Mouse (Mus musculus) hindbrain, postnatal 0 days (tissue): Measurements from ENCODE around the gene Fmn2. TPM values are rescaled to one million over a fixed set of nuclear protein-coding genes. Genes with fewer than 3 reads are reported as not detected.
A peak's percentile ranks its signal among the peaks of the same experiment; 100 is the strongest.

ENCODE experiments used
- ATAC-seq: fragments of 200-750 bp; cut with Nextera tagmentation; 2 replicates; pipeline ENCODE4 v1.8.0; 2017; ENCODE audit warnings: mild to moderate bottlenecking, moderate TSS enrichment, moderate library complexity
- DNase-seq: peaks from one replicate; pipeline ENCODE4 v3.0.0-alpha.2; 2015; ENCODE audit warnings: low spot score
- H3K27ac ChIP-seq: fragments of 300-500 bp; sonication (generic); 2 replicates; pipeline ENCODE4 v1.5.1; 2014; ENCODE audit warnings: mild to moderate bottlenecking
- H3K27me3 ChIP-seq: fragments of 300-500 bp; sonication (generic); 2 replicates; pipeline ENCODE4 v1.6.1; 2014; ENCODE audit warnings: low read length, mixed read lengths; ENCODE audit not compliant: insufficient read depth
- H3K36me3 ChIP-seq: fragments of 300-500 bp; sonication (generic); 2 replicates; pipeline ENCODE4 v1.6.1; 2014; ENCODE audit warnings: low read length, mixed read lengths; ENCODE audit not compliant: insufficient read depth
- H3K4me1 ChIP-seq: fragments of 300-500 bp; sonication (generic); 2 replicates; pipeline ENCODE4 v1.6.1; 2014; ENCODE audit warnings: antibody characterized with exemption, low read length, mixed read lengths; ENCODE audit not compliant: insufficient read depth
- H3K4me2 ChIP-seq: fragments of 300-500 bp; sonication (generic); 2 replicates; pipeline ENCODE4 v1.6.1; 2014; ENCODE audit warnings: low read depth, mild to moderate bottlenecking, low read length, moderate library complexity, mixed read lengths
- H3K4me3 ChIP-seq: fragments of 300-500 bp; sonication (generic); 2 replicates; pipeline ENCODE4 v1.5.1; 2014; ENCODE audit warnings: low read length
- H3K9ac ChIP-seq: fragments of 300-500 bp; sonication (generic); replicated peaks from 2 replicates; pipeline ENCODE4 v1.6.1; 2014; ENCODE audit warnings: mild to moderate bottlenecking, low read length, moderate library complexity, mixed read lengths
- H3K9me3 ChIP-seq: fragments of 300-500 bp; sonication (generic); 2 replicates; pipeline ENCODE4 v1.6.1; 2016; ENCODE audit warnings: low read length, mixed read lengths
- CTCF ChIP-seq: IDR thresholded peaks from 2 replicates; pipeline ENCODE4 v1.5.1; 2016; ENCODE audit warnings: antibody characterized with exemption, control low read depth, low read depth
- WGBS: fragments of 180-500 bp; shearing (Covaris S2); extraction: QIAGEN DNeasy Blood & Tissue Kit; methylation state at CpG from one replicate; pipeline ENCODE4 v1.1.7; 2014; 5-methylcytosine and 5-hydroxymethylcytosine counted together
- polyA plus RNA-seq: library from polyadenylated mRNA; unstranded; fragments of >200 nt; fragmentation: Nextera tagmentation; extraction: Ambion mirVana; gene quantifications from 2 replicates; pipeline ENCODE4 v1.2.1, GENCODE M21; 2015
- total RNA-seq: library from RNA; depleted of rRNA; stranded (reverse); fragments of >200 nt; gene quantifications from 2 replicates; pipeline ENCODE4 v1.2.3, GENCODE M21; 2014

The Fmn2 gene
- total and polyA plus RNA-seq, 2 experiments from 2014 or later = 7.8 to 20.8 TPM

DNA sequence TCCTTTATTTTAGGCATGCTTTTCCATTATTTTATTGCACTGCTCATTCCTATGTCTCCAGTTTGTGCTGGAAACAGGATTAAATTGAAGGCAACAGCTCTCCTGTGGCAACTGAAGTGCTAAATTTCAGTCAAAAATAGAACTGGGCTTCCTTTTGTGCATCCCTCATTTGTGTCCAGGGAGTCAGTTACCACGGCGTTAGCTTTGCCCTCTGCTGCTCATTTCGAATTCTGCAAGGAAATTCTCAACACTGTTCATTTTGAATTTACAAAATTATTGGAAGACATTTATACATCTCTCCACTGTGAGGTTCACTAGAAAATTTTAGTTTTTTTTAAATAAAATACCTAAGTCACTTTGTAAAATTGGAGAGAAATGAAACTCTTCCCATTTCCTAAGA lies 53.8 kb downstream of the Fmn2 start:
- WGBS = 44% methylated on average over 3 of the region's 3 CpGs
- Histone ChIP-seq H3K9ac (no peak overlapping the region), H3K4me2 (no peak overlapping the region), H3K27ac (no peak overlapping the region), H3K4me3 (no peak overlapping the region), H3K9me3 (no peaks in the 10 kb centered on the region), H3K36me3 (no peaks in the 10 kb centered on the region), H3K27me3 (no peaks in the 10 kb centered on the region), H3K4me1 (no peaks in the 10 kb centered on the region)
- DNase-seq = peak; percentile 49
- ATAC-seq = no peak
- peak; percentile 43 for TF ChIP-seq CTCF

DNA sequence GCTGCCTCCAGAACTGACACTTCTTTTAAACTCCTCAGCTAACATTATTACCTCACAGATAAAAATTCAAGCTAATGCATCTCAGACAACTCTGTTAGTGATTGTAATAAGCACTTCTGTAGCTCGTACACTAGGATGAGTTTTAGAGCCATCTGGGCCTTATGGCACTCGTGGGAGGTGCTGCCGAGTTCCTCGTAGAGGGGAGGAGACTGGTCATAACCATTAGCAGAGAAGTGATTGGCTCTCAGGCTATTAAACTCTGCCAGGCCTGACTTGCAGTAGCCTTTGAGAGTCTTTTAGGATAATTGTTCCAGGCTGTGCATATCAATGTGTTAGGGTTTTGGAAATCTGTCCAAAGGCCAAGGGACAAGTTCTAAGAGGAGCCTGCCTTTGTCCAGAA lies 55.6 kb downstream of the Fmn2 start:
- no peak overlapping the region for H3K27ac ChIP-seq
- H3K27me3 ChIP-seq = no peaks in the 10 kb centered on the region
- no peak overlapping the region for H3K4me3 ChIP-seq
- no peak for TF ChIP-seq CTCF
- no peak for DNase-seq
- ATAC-seq = no peak
- H3K4me1 ChIP-seq = no peaks in the 10 kb centered on the region
- WGBS = 58% methylated on average over 4 of the region's 4 CpGs
- H3K9me3 ChIP-seq = no peaks in the 10 kb centered on the region
- no peaks in the 10 kb centered on the region for H3K36me3 ChIP-seq
- H3K4me2 ChIP-seq = no peak overlapping the region
- H3K9ac ChIP-seq = no peak overlapping the region

DNA sequence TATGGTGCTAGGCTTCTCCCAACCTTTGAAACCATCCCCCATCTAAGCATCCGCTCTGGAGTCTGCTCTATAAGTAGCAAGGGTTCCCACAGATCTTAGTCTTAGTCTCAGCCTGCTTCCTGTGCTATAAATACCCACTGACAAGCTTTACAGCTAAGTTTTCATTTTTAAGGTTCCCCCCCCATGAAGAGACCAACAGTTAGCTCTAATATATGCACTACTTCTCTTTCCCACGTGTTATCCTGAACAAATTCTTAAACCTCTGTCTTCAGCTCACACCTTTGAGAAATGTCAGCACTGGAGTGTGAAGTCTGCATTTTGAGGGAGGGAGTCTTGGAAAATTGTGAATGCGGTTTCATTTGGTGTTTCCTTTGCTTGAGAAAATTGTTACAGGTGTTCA lies 56.2 kb downstream of the Fmn2 start:
- no peaks in the 10 kb centered on the region for H3K4me1 ChIP-seq
- H3K4me3 ChIP-seq = no peak overlapping the region
- no peaks in the 10 kb centered on the region for H3K27me3 ChIP-seq
- DNase-seq = no peak
- 82% methylated on average over 3 of the region's 3 CpGs for WGBS
- no peak for ATAC-seq
- H3K36me3 ChIP-seq = no peaks in the 10 kb centered on the region
- no peak for TF ChIP-seq CTCF
- no peaks in the 10 kb centered on the region for H3K9me3 ChIP-seq
- H3K4me2 ChIP-seq = no peak overlapping the region
- H3K9ac ChIP-seq = no peak overlapping the region
- H3K27ac ChIP-seq = no peak overlapping the region

DNA sequence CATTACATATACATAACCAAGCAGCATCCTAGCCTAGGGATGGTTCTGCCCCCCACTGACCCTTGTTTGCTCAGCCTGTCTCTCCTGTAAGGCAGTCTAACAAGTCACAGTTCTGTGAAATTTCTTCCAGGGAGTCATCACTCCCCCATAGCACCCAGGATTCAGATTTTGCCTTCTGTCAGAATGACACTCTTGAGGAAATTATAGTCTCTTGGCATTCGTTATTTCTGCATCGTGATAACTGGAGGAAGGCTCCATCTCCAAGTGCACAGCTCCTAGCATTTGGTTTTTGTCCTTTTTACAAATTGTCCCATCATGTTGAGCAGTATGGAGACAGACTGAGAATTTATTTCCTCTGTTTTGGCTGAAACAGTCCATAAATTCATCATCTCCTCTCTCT lies 56.9 kb downstream of the Fmn2 start:
- H3K36me3 ChIP-seq = no peaks in the 10 kb centered on the region
- no peak for DNase-seq
- H3K4me3 ChIP-seq = no peak overlapping the region
- H3K4me2 ChIP-seq = no peak overlapping the region
- ATAC-seq = no peak
- no peak overlapping the region for H3K27ac ChIP-seq
- no peak overlapping the region for H3K9ac ChIP-seq
- no peaks in the 10 kb centered on the region for H3K27me3 ChIP-seq
- 87% methylated on average over 2 of the region's 2 CpGs for WGBS
- no peaks in the 10 kb centered on the region for H3K4me1 ChIP-seq
- no peaks in the 10 kb centered on the region for H3K9me3 ChIP-seq
- no peak for TF ChIP-seq CTCF

DNA sequence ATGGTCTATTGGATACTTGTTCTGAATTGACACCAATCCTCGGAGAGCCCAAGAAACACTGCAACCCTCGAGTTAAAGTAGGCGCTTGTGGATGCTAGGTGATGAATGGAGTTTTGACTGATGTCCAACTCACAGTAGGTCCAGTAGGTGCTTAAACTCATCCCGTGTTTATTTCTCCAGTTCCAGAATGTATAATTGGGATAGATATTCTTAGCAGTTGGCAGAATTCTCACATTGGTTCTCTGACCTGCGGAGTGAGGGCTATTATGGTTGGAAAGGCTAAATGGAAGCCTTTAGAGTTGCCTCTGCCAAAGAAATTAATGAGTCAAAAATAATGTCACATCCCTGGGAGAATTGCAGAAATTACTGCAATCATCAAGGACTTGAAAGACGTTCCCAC lies 62.9 kb downstream of the Fmn2 start:
- H3K27ac ChIP-seq = no peak overlapping the region
- TF ChIP-seq CTCF = no peak

DNA sequence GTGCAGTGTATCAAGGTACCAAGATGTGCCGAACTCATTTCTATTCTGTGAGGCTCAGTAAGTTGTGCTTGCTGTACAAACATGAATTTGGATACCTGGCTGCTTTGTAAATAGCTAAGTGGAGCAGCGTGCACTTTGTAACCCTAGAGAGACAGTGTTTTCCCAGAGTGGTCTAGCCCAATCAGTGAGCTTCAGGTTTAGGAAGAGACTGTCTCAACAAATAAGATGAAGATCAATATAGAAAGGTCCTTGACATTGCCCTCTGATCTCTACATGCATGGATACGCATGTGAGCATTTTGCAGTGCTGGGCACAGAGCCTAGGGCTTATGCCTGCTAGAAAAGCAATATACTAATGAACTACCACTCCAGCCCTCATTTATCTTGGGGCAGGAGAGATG lies 67.0 kb downstream of the Fmn2 start:
- no peak overlapping the region for H3K4me2 ChIP-seq
- H3K9me3 ChIP-seq = no peaks in the 10 kb centered on the region
- no peak overlapping the region for H3K4me3 ChIP-seq
- H3K9ac ChIP-seq = no peak overlapping the region
- H3K4me1 ChIP-seq = no peaks in the 10 kb centered on the region
- no peak for TF ChIP-seq CTCF
- ATAC-seq = no peak; the same call in 1 of the 2 replicates
- no peaks in the 10 kb centered on the region for H3K27me3 ChIP-seq
- H3K36me3 ChIP-seq = no peaks in the 10 kb centered on the region
- DNase-seq = no peak
- H3K27ac ChIP-seq = no peak overlapping the region
- 83% methylated on average over 3 of the region's 3 CpGs for WGBS

More for the DNA sequence above, 62.9 kb downstream of the Fmn2 start:
- no peaks in the 10 kb centered on the region for H3K27me3 ChIP-seq
- no peaks in the 10 kb centered on the region for H3K36me3 ChIP-seq
- H3K9ac ChIP-seq = no peak overlapping the region
- 84% methylated on average over 6 of the region's 6 CpGs for WGBS
- no peak for ATAC-seq
- DNase-seq = no peak
- no peaks in the 10 kb centered on the region for H3K4me1 ChIP-seq
- H3K4me3 ChIP-seq = no peak overlapping the region
- no peaks in the 10 kb centered on the region for H3K9me3 ChIP-seq
- no peak overlapping the region for H3K4me2 ChIP-seq

DNA sequence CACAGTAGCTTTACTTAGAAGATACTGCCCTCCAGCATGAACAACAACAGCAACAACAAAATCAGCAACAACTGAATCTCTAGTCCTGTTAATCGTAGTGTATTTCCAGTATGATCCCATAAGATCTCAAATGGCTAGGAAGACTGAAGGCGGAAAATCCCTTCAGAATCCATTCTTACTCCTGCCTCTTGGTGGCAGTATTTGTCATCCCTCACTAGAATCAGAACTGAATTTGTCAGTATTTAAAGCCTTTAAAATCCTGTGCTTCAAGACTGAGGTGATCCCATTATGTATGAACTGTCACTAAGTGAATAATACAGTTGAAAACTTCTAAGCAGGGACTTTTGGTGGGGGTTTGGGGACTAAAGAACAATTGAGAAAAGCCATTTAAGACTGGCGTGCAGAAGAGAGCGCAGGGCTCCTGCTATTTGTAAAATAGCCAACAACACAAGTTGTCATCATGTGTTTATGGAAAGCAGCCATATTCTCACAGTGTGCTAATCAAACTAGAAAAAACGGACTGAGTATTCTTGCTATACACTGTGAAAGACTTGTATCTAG lies 90.9 kb downstream of the Fmn2 start:
- no peaks in the 10 kb centered on the region for H3K9me3 ChIP-seq
- H3K4me2 ChIP-seq = no peak overlapping the region
- H3K4me1 ChIP-seq = no peaks in the 10 kb centered on the region
- H3K27me3 ChIP-seq = no peaks in the 10 kb centered on the region
- H3K27ac ChIP-seq = no peak overlapping the region
- peak; percentile 64 for TF ChIP-seq CTCF
- no peak overlapping the region for H3K9ac ChIP-seq
- no peak for ATAC-seq
- DNase-seq = peak; percentile 38
- WGBS = 70% methylated on average over 5 of the region's 5 CpGs
- no peak overlapping the region for H3K4me3 ChIP-seq
- H3K36me3 ChIP-seq = no peaks in the 10 kb centered on the region; the same call in 1 of the 2 replicates
